Mouse (Mus musculus) thymus, adult 2 months (tissue): ENCODE data around the gene Greb1.

Experiments used
- CTCF ChIP-seq: fragments of 200-500 bp; IDR thresholded peaks from 2 replicates; pipeline ENCODE4 v1.5.1; 2012; ENCODE audit warnings: mild to moderate bottlenecking, control low read depth, low read length, moderate library complexity, borderline replicate concordance; ENCODE audit not compliant: control insufficient read depth, poor library complexity, insufficient read depth; ENCODE audit errors: extremely low read depth
- POLR2A ChIP-seq: fragments of 200-500 bp; IDR thresholded peaks from 2 replicates; pipeline ENCODE4 v1.6.1; 2012; ENCODE audit warnings: mild to moderate bottlenecking, low read length, control low read depth, moderate library complexity; ENCODE audit not compliant: control insufficient read depth, poor library complexity, insufficient read depth; ENCODE audit errors: extremely low read depth

DNA sequence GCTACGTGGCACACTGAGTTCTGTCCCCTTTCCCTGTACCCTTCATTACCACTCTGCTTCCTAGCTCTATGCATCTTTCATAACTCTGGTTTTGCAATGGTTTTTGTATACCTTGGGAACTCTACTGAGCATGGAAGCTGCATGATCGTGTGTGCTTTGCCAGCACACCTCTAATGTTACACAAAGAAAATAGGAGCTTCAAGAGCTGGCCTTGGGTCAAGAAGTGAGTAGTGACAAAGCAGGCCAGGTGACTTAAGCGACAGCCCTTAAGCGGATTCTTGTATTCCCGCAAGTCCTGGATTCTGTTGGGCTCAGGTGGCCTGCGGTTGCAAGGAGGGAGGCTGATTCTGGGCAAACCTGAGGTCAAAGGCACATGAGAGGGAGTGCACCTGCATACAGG is 152.4 kb downstream of the Greb1 start:
- TF ChIP-seq CTCF (no peak), POLR2A (no peak)
